Mouse (Mus musculus) erythroblast, embryonic 14.5 days (primary cell): ENCODE data around the gene Tmem247. TPM values are rescaled to one million over a fixed set of nuclear protein-coding genes. Genes with fewer than 3 reads are reported as not detected.

Experiments used
- H3K27me3 ChIP-seq: 2 replicates; pipeline ENCODE4 v1.6.1; 2012; ENCODE audit warnings: inconsistent platforms; ENCODE audit not compliant: control insufficient read depth
- H3K36me3 ChIP-seq: 2 replicates; pipeline ENCODE4 v1.6.1; 2012; ENCODE audit warnings: mild to moderate bottlenecking, inconsistent platforms; ENCODE audit not compliant: control insufficient read depth
- H3K4me1 ChIP-seq: 2 replicates; pipeline ENCODE4 v1.6.1; 2012; ENCODE audit warnings: inconsistent platforms; ENCODE audit not compliant: control insufficient read depth
- H3K4me3 ChIP-seq: replicated peaks from 2 replicates; pipeline ENCODE3; 2012; ENCODE audit warnings: moderate library complexity, mild to moderate bottlenecking, inconsistent platforms
- H3K9me3 ChIP-seq: 2 replicates; pipeline ENCODE4 v1.6.1; 2012; ENCODE audit warnings: low read length, inconsistent platforms, mixed read lengths; ENCODE audit not compliant: control insufficient read depth
- GATA1 ChIP-seq: IDR thresholded peaks from 2 replicates; pipeline ENCODE4 v1.6.1; 2012; ENCODE audit warnings: low read length, inconsistent platforms, mixed read lengths
- TAL1 ChIP-seq: IDR thresholded peaks from 3 replicates; pipeline ENCODE4 v1.6.1; 2012; ENCODE audit warnings: low read length, inconsistent platforms, mixed read lengths
- polyA plus RNA-seq: library from polyadenylated mRNA; stranded (reverse); fragments of >175 nt; gene quantifications from 2 replicates; pipeline ENCODE4 v1.2.3, GENCODE M21; 2012

Gene Tmem247
- polyA plus RNA-seq, 1 experiment, result not detected

GRCm38 (mm10) chr17:86908316-86908715, 8.8 kb upstream of the Tmem247 start:
- Histone ChIP-seq H3K9me3 (no peaks in the 10 kb centered on the region), H3K4me1 (no peaks in the 10 kb centered on the region), H3K36me3 (no peaks in the 10 kb centered on the region), H3K4me3 (no peak overlapping the region), H3K27me3 (no peaks in the 10 kb centered on the region; the same call in 1 of the 2 replicates)
- no peak for TF ChIP-seq GATA1
- TF ChIP-seq TAL1, result no peak

- no peaks in the 10 kb centered on the region for H3K27me3 ChIP-seq
- no peaks in the 10 kb centered on the region for H3K36me3 ChIP-seq
These were observed 7.2 kb upstream of the Tmem247 start for GRCm38 (mm10) chr17:86909733-86910495.

GRCm38 (mm10) chr17:86911261-86911660, 5.9 kb upstream of the Tmem247 start:
- H3K27me3 ChIP-seq, result no peaks in the 10 kb centered on the region
- H3K4me3 ChIP-seq, result no peak overlapping the region
- no peaks in the 10 kb centered on the region for H3K36me3 ChIP-seq
- no peak for TF ChIP-seq GATA1
- no peak for TF ChIP-seq TAL1
- H3K9me3 ChIP-seq, result no peaks in the 10 kb centered on the region
- H3K4me1 ChIP-seq, result no peaks in the 10 kb centered on the region

More at GRCm38 (mm10) chr17:86909733-86910495, 7.2 kb upstream of the Tmem247 start:
- Histone ChIP-seq H3K9me3 (no peaks in the 10 kb centered on the region), H3K4me3 (no peak overlapping the region), H3K4me1 (no peaks in the 10 kb centered on the region)
- TF ChIP-seq TAL1, result no peak
- no peak for TF ChIP-seq GATA1

GRCm38 (mm10) chr17:86913003-86913607, 4.0 kb upstream of the Tmem247 start:
- no peak for TF ChIP-seq GATA1
- no peak for TF ChIP-seq TAL1
- H3K36me3 ChIP-seq, result no peaks in the 10 kb centered on the region
- H3K4me1 ChIP-seq, result no peaks in the 10 kb centered on the region
- H3K9me3 ChIP-seq, result no peaks in the 10 kb centered on the region
- H3K27me3 ChIP-seq, result no peaks in the 10 kb centered on the region
- no peak overlapping the region for H3K4me3 ChIP-seq

GRCm38 (mm10) chr17:86915540-86915939, 1.6 kb upstream of the Tmem247 start:
- H3K36me3 ChIP-seq, result no peaks in the 10 kb centered on the region
- H3K4me1 ChIP-seq, result no peaks in the 10 kb centered on the region
- no peaks in the 10 kb centered on the region for H3K9me3 ChIP-seq
- no peak overlapping the region for H3K4me3 ChIP-seq
- TF ChIP-seq GATA1 (no peak), TAL1 (no peak)
- H3K27me3 ChIP-seq, result no peaks in the 10 kb centered on the region

- TF ChIP-seq TAL1, result no peak
- TF ChIP-seq GATA1, result no peak
- no peaks in the 10 kb centered on the region for H3K36me3 ChIP-seq
- H3K27me3 ChIP-seq, result no peaks in the 10 kb centered on the region
- H3K4me3 ChIP-seq, result no peak overlapping the region
- H3K9me3 ChIP-seq, result no peaks in the 10 kb centered on the region
- no peaks in the 10 kb centered on the region for H3K4me1 ChIP-seq
These were observed 1.6 kb downstream of the Tmem247 start for GRCm38 (mm10) chr17:86918786-86919185.

GRCm38 (mm10) chr17:86919729-86920128, 2.6 kb downstream of the Tmem247 start:
- Histone ChIP-seq H3K36me3 (no peaks in the 10 kb centered on the region), H3K27me3 (no peaks in the 10 kb centered on the region), H3K4me1 (no peaks in the 10 kb centered on the region), H3K9me3 (no peaks in the 10 kb centered on the region), H3K4me3 (no peak overlapping the region)
- TF ChIP-seq GATA1, result no peak
- TF ChIP-seq TAL1, result no peak

GRCm38 (mm10) chr17:86924679-86925078, 7.5 kb downstream of the Tmem247 start:
- Histone ChIP-seq H3K9me3 (peaks cover 4% of the 10 kb centered on the region), H3K27me3 (no peaks in the 10 kb centered on the region), H3K4me3 (no peak overlapping the region), H3K36me3 (no peaks in the 10 kb centered on the region), H3K4me1 (no peaks in the 10 kb centered on the region)
- no peak for TF ChIP-seq GATA1
- TF ChIP-seq TAL1, result no peak

- TF ChIP-seq GATA1, result no peak
- no peak for TF ChIP-seq TAL1
- Histone ChIP-seq H3K4me3 (no peak overlapping the region), H3K4me1 (no peaks in the 10 kb centered on the region), H3K36me3 (no peaks in the 10 kb centered on the region), H3K9me3 (peaks cover 4% of the 10 kb centered on the region), H3K27me3 (no peaks in the 10 kb centered on the region)
These were observed 9.7 kb downstream of the Tmem247 start for GRCm38 (mm10) chr17:86926836-86927235.
